Mouse (Mus musculus) midbrain, embryonic 14.5 days (tissue): ENCODE data around the gene Rab3a. TPM values are rescaled to one million over a fixed set of nuclear protein-coding genes. Genes with fewer than 3 reads are reported as not detected.

Source experiments
- ATAC-seq: fragments of 200-750 bp; cut with Nextera tagmentation; 2 replicates; pipeline ENCODE4 v1.8.0; 2017; ENCODE audit warnings: moderate number of reproducible peaks, moderate library complexity; ENCODE audit not compliant: low FRiP score, low TSS enrichment
- DNase-seq: peaks from one replicate; pipeline ENCODE4 v3.0.0-alpha.2; 2015
- H3K27ac ChIP-seq: fragments of 300-500 bp; sonication (generic); replicated peaks from 2 replicates; pipeline ENCODE4 v1.5.1; 2014; ENCODE audit warnings: mild to moderate bottlenecking, low read depth, low read length, moderate library complexity
- H3K27me3 ChIP-seq: fragments of 300-500 bp; sonication (generic); 2 replicates; pipeline ENCODE4 v1.6.1; 2014; ENCODE audit warnings: low read length, control low read depth, mixed read lengths; ENCODE audit not compliant: control insufficient read depth, insufficient read depth
- H3K36me3 ChIP-seq: fragments of 300-500 bp; sonication (generic); 2 replicates; pipeline ENCODE4 v1.6.1; 2014; ENCODE audit warnings: low read length, control low read depth; ENCODE audit not compliant: control insufficient read depth, insufficient read depth
- H3K4me1 ChIP-seq: fragments of 300-500 bp; sonication (generic); 2 replicates; pipeline ENCODE4 v1.6.1; 2014; ENCODE audit warnings: mild to moderate bottlenecking, antibody characterized with exemption, low read length, control low read depth; ENCODE audit not compliant: control insufficient read depth, insufficient read depth
- H3K4me2 ChIP-seq: fragments of 300-500 bp; sonication (generic); 2 replicates; pipeline ENCODE4 v1.6.1; 2014; ENCODE audit warnings: mild to moderate bottlenecking, low read length, moderate library complexity
- H3K4me3 ChIP-seq: fragments of 300-500 bp; sonication (generic); replicated peaks from 2 replicates; pipeline ENCODE4 v1.5.1; 2014; ENCODE audit warnings: low read depth, low read length
- H3K9ac ChIP-seq: fragments of 300-500 bp; sonication (generic); replicated peaks from 2 replicates; pipeline ENCODE4 v1.6.1; 2014; ENCODE audit warnings: mild to moderate bottlenecking, low read length, moderate library complexity
- H3K9me3 ChIP-seq: fragments of 300-500 bp; sonication (generic); 2 replicates; pipeline ENCODE4 v1.6.1; 2016; ENCODE audit warnings: low read length, control low read depth, mixed read lengths; ENCODE audit not compliant: control insufficient read depth
- WGBS: fragments of 180-500 bp; shearing (Covaris S2); extraction: QIAGEN DNeasy Blood & Tissue Kit; methylation state at CpG from one replicate; pipeline ENCODE4 v1.1.7; 2014; 5-methylcytosine and 5-hydroxymethylcytosine counted together
- polyA plus RNA-seq: library from polyadenylated mRNA; unstranded; fragments of >200 nt; fragmentation: Nextera tagmentation; extraction: Ambion mirVana; gene quantifications from 2 replicates; pipeline ENCODE4 v1.2.1, GENCODE M21; 2014

Rab3a gene
- polyA plus RNA-seq, result 407 and 464 TPM in 2 replicates

DNA sequence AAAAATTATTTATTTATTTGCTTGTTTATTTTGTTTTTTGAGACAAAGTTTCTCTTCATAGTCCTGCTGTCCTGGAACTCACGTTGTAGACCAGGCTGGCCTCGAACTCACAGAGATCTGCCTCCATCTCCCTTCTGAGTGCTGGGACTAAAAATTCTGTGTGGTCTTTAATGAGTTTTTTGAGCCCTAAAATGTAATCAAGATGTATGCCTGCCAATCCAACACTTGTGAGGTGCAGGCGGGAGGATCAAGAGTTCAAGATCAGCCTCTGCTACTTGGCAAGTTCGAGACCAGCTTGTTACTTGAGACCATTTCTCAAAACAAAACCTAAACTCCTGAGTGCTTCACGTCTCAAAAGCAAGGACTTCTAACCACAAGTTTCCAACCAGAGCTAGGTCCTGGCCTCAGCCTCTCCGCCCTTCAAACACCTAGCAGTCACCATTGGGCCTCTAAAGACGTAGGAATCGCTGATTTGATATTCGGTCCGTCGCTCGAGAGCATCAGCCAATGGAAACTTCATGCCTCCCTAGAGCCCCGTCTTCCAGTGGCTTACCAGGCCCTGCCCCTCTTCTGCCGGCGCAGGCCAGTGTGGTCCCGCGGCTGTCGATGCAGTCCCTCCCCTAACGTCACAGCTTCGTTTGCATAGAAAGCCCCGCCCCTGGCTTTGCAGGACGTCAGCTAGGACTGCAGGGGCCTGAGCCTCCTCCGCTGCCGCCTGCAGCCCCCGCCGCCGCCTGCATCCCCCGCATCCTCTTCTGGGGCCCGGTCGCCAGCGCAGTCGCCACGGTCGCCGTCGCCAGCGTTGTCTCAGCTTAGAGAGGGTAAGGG lies at the start of gene Rab3a:
Gene Rab3a (plus strand): TSS at position 637 of the 828 bp plus-strand sequence.
- ATAC-seq, result peak; percentile 97

DNA sequence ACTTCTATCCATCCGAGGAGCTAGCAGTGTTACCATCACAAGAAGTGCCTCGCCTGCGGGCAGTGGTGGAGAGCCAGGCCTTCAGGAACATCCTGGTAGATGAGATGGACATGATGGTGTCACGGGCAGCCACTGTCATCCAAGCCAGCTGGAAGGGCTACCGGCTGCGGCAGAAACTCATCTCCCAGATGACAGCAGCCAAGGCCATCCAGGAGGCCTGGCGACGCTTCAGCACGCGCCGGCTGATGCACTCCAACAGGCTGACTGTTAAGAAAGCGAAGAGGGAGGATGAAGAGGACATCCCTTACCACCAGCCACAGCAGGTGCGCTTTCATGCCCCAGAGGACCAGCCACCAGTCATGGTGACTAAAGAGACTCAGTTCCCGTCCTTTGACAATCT lies 46.2 kb upstream of the Rab3a start:
- no peak overlapping the region for H3K27ac ChIP-seq
- ATAC-seq (no peak), DNase-seq (no peak)
- H3K9me3 ChIP-seq, result no peaks in the 10 kb centered on the region
- peaks cover 2% of the 10 kb centered on the region; the same call in 1 of the 2 replicates for H3K36me3 ChIP-seq
- no peaks in the 10 kb centered on the region; the same call in 1 of the 2 replicates for H3K4me1 ChIP-seq
- H3K4me2 ChIP-seq, result no peak overlapping the region
- no peaks in the 10 kb centered on the region for H3K27me3 ChIP-seq
- no peak overlapping the region for H3K4me3 ChIP-seq
- no peak overlapping the region for H3K9ac ChIP-seq
- 92% methylated on average over 14 of the region's 14 CpGs for WGBS

More for the DNA sequence above, at the start of gene Rab3a:
- Histone ChIP-seq H3K4me3 (peak within 1 kb of the TSS; percentile 76), H3K9me3 (no peaks in the 10 kb centered on the region), H3K9ac (peak within 1 kb of the TSS; percentile 83), H3K4me1 (peaks cover 11% of the 10 kb centered on the region), H3K36me3 (peaks cover 32% of the 10 kb centered on the region), H3K27me3 (no peaks in the 10 kb centered on the region), H3K4me2 (peak within 1 kb of the TSS; percentile 81), H3K27ac (peak within 1 kb of the TSS; percentile 91)
- peak; percentile 99 for DNase-seq
- WGBS, result 8% methylated on average over 37 of the region's 37 CpGs

DNA sequence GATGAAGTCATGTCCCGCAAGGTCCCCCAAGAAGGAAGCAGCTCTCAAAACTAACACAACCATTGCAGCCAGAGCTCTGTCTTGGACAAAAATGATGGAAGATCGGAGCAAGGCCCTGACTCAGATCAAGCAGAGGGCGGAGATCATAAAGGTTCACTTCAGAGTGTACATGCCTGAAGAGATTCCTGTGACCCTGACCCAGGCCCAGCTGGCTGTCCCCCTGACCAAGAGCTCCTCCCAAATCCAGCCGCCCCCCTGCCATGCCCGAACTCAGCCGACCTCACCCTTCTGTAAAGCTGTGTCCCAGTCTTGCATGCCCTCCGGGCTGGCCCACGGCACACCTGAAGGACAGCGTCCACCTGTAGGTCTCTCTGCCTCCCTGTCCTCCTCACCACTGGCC lies 44.7 kb upstream of the Rab3a start:
- ATAC-seq, result no peak
- H3K4me1 ChIP-seq, result no peaks in the 10 kb centered on the region
- no peak for DNase-seq
- no peak overlapping the region for H3K4me3 ChIP-seq
- no peaks in the 10 kb centered on the region for H3K36me3 ChIP-seq
- WGBS, result 94% methylated on average over 9 of the region's 9 CpGs
- H3K27me3 ChIP-seq, result no peaks in the 10 kb centered on the region
- no peak overlapping the region for H3K4me2 ChIP-seq
- no peak overlapping the region for H3K27ac ChIP-seq
- no peaks in the 10 kb centered on the region for H3K9me3 ChIP-seq
- no peak overlapping the region for H3K9ac ChIP-seq

- Histone ChIP-seq H3K27ac (no peak overlapping the region), H3K4me1 (no peaks in the 10 kb centered on the region), H3K36me3 (no peaks in the 10 kb centered on the region), H3K27me3 (no peaks in the 10 kb centered on the region), H3K9me3 (no peaks in the 10 kb centered on the region), H3K4me3 (no peak overlapping the region), H3K9ac (no peak overlapping the region), H3K4me2 (no peak overlapping the region)
- no peak for ATAC-seq
- DNase-seq, result no peak
- 87% methylated on average over 1 of the region's 1 CpGs for WGBS
These were observed 44.2 kb upstream of the Rab3a start for GRCm38 (mm10) chr8:70710296-70710695.

DNA sequence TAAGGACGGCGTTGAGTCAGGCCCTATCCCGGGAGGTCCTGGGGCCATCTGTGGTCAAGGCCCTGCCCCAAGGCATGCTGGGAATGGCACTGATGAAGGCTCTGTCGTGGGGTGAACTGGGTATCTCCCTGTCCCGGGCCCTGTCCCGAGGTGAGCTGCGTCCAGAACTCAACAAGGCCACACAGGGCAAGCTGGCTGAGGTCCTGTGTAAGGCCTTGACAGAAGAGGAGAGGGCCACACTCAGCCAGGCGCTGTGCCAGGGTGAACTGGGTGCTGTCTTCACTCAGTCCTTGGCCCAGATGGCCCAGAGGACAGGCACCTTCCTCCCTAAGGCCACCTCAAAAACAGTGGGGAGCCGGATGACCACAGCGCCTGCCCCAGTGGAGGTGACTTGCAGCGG lies 43.4 kb upstream of the Rab3a start:
- Histone ChIP-seq H3K9me3 (no peaks in the 10 kb centered on the region), H3K27me3 (no peaks in the 10 kb centered on the region), H3K4me1 (no peaks in the 10 kb centered on the region), H3K27ac (no peak overlapping the region), H3K36me3 (no peaks in the 10 kb centered on the region), H3K9ac (no peak overlapping the region), H3K4me3 (no peak overlapping the region), H3K4me2 (no peak overlapping the region)
- DNase-seq, result no peak
- no peak for ATAC-seq
- 90% methylated on average over 11 of the region's 11 CpGs for whole genome bisulfite sequencing

DNA sequence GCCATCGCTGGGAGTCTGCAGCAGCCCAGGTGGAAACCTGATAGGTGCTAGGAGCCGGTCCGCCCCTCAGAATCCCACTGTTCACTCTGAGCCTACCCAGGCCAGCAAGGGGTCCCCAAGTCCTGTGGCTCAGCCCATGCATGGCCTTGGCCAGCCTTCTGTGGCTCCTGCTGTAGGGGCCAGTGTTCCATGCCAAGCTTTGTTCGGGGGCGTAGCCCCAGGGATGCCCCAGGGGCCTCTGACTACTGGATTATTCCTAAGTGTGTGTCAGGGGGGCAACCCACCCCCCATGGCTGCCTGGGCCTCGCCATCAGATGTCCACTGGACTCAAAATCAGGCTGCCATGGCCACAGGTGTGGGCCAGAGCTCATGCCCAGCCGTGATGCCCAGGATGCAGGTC lies 40.5 kb upstream of the Rab3a start:
- no peak overlapping the region for H3K9ac ChIP-seq
- DNase-seq (no peak), ATAC-seq (no peak)
- no peak overlapping the region for H3K27ac ChIP-seq
- H3K4me1 ChIP-seq, result no peaks in the 10 kb centered on the region
- H3K9me3 ChIP-seq, result no peaks in the 10 kb centered on the region
- H3K4me2 ChIP-seq, result no peak overlapping the region
- H3K27me3 ChIP-seq, result no peaks in the 10 kb centered on the region
- no peak overlapping the region for H3K4me3 ChIP-seq
- H3K36me3 ChIP-seq, result no peaks in the 10 kb centered on the region
- 80% methylated on average over 7 of the region's 7 CpGs for WGBS

GRCm38 (mm10) chr8:70715086-70715485 lies 39.4 kb upstream of the Rab3a start:
- H3K9ac ChIP-seq, result no peak overlapping the region
- H3K36me3 ChIP-seq, result no peaks in the 10 kb centered on the region
- ATAC-seq (no peak), DNase-seq (no peak)
- H3K4me1 ChIP-seq, result no peaks in the 10 kb centered on the region
- H3K4me2 ChIP-seq, result no peak overlapping the region
- WGBS, result 73% methylated on average over 2 of the region's 2 CpGs
- no peaks in the 10 kb centered on the region for H3K9me3 ChIP-seq
- H3K27me3 ChIP-seq, result no peaks in the 10 kb centered on the region
- no peak overlapping the region for H3K4me3 ChIP-seq
- no peak overlapping the region for H3K27ac ChIP-seq

DNA sequence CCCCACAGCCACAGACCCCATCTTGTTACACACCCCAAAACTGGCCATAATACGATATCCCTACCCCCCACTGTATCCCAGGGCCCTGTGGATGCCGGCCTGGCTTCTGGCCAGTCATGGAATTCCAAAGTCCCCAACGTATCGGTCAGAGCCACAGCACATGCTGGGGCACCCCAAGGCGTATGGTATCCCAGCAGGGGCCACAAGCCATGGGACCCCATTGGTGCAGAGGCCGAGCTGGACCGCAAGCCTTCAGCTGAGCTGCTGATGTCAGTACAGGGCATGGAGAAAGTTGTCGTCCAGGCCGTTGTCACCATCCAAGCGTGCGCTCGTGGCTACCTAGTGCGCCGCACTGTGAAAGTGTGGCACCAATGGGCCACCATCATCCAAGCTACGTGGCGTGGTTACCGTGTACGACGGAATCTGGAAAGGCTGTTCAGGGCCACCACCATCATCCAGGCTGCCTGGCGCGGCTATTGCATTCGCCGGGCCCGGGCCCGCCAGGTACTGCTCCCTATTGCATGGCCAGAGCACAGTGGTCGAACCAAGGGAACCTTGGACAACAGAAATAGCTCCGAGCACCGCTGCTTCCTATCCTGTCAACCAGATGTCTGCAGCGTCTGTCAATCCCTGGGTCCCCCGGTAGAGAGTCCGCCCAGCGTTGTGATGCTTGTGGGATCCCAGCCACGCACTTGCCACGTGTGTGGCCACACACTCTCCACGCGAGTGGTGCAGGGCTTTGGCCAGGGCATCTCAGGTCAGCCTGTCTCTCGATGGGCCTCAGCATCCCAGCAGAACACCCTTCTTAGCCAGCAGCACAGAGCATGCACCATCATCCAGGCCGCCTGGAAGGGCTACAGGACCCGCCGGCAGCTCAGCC lies 37.7 kb upstream of the Rab3a start:
- Histone ChIP-seq H3K4me3 (no peak overlapping the region), H3K9me3 (no peaks in the 10 kb centered on the region)

More for the DNA sequence above, 37.7 kb upstream of the Rab3a start:
- H3K36me3 ChIP-seq, result no peaks in the 10 kb centered on the region
- no peak for ATAC-seq
- no peak overlapping the region for H3K9ac ChIP-seq
- DNase-seq, result no peak
- no peak overlapping the region for H3K27ac ChIP-seq
- H3K27me3 ChIP-seq, result no peaks in the 10 kb centered on the region
- no peaks in the 10 kb centered on the region for H3K4me1 ChIP-seq
- WGBS, result 87% methylated on average over 40 of the region's 40 CpGs
- no peak overlapping the region for H3K4me2 ChIP-seq
